In genomic region chr13:60678912-60679311, GRCm38 (mm10) we compare ENCODE assay signal across 14 mouse cellular contexts.
"Had no signal": no experiment of that assay in that cellular context is flagged by ENCODE, and none has a peak within 500 bp of the region (broad histone marks: within the 10 kb centered on the region; RNA-seq: fewer than 3 reads in every experiment).

No protein-coding gene starts in this region.

- H3K4me3 ChIP-seq: kidney, embryonic 15.5 days; liver, embryonic 13.5 days; lung, embryonic 15.5 days; midbrain, embryonic 15.5 days; neural tube, embryonic 12.5 days had no signal

- H3K27ac ChIP-seq: kidney, embryonic 15.5 days; liver, embryonic 13.5 days; lung, embryonic 15.5 days; midbrain, embryonic 15.5 days; neural tube, embryonic 12.5 days had no signal

- H3K36me3 ChIP-seq: kidney, embryonic 15.5 days; liver, embryonic 13.5 days; lung, embryonic 15.5 days; midbrain, embryonic 15.5 days; neural tube, embryonic 12.5 days had no signal

- H3K9ac ChIP-seq: kidney, embryonic 15.5 days; liver, embryonic 13.5 days; liver, postnatal 0 days; lung, embryonic 15.5 days; midbrain, embryonic 15.5 days; neural tube, embryonic 12.5 days had no signal

- H3K9me3 ChIP-seq: kidney, embryonic 15.5 days; liver, embryonic 13.5 days; lung, embryonic 15.5 days; midbrain, embryonic 15.5 days; neural tube, embryonic 12.5 days had no signal

- ATAC-seq: intestine, embryonic 16.5 days; liver, postnatal 0 days; midbrain, embryonic 15.5 days had no signal

- DNase-seq: kidney, adult 2 months; kidney, postnatal 25 days; liver; liver, embryonic 13.5 days; liver, postnatal 0 days; right cerebral cortex, adult 18-20 months; right cerebral cortex, postnatal 25 days; thymus, postnatal 36 days had no signal

- H3K27me3 ChIP-seq: kidney, embryonic 15.5 days; liver, embryonic 13.5 days; lung, embryonic 15.5 days; midbrain, embryonic 15.5 days; neural tube, embryonic 12.5 days had no signal

- H3K4me2 ChIP-seq: kidney, embryonic 15.5 days; liver, embryonic 13.5 days; lung, embryonic 15.5 days; midbrain, embryonic 11.5 days; midbrain, embryonic 15.5 days; neural tube, embryonic 12.5 days had no signal
